In genomic region chr14:123663206-123663605, GRCm38 (mm10) we compare ENCODE assay signal across 26 mouse cellular contexts. TPM values are rescaled to one million over a fixed set of nuclear protein-coding genes. Genes with fewer than 3 reads are reported as not detected.
DNase-seq lines count a peak whose midpoint lies in the region; ATAC-seq and TF ChIP-seq lines count a peak whose summit lies in the region.
"Had no signal": no experiment of that assay in that cellular context is flagged by ENCODE, and none has a peak within 500 bp of the region (broad histone marks: within the 10 kb centered on the region; RNA-seq: fewer than 3 reads in every experiment).

No protein-coding gene starts in this region.

- no peak for ATAC-seq in forebrain, postnatal 0 days
- ATAC-seq in forebrain, embryonic 11.5 days (replicated peaks; ENCODE audit: low FRiP score), result no peak
- ATAC-seq in midbrain, embryonic 15.5 days (replicated peaks), result no peak
- ATAC-seq: activated CD4-positive, CD25-positive, alpha-beta regulatory T cell, adult 4 months; forebrain, embryonic 14.5 days; forebrain, embryonic 16.5 days; Patski had no signal

- no peaks in the 10 kb centered on the region for H3K4me1 ChIP-seq in forebrain, postnatal 0 days (ENCODE audit: insufficient read depth)
- no peaks in the 10 kb centered on the region; the same call in 1 of the 2 replicates for H3K4me1 ChIP-seq in forebrain, embryonic 11.5 days (replicated peaks; ENCODE audit: control insufficient read depth, insufficient read depth, low read length)
- peaks cover 7% of the 10 kb centered on the region for H3K4me1 ChIP-seq in embryonic fibroblast, embryonic 13.5 days (ENCODE audit: control insufficient read depth, insufficient read depth, low read length)
- peaks cover 9% of the 10 kb centered on the region for H3K4me1 ChIP-seq in midbrain, embryonic 15.5 days

- H3K9me3 ChIP-seq in forebrain, postnatal 0 days (ENCODE audit: low read length), result no peaks in the 10 kb centered on the region
- no peaks in the 10 kb centered on the region for H3K9me3 ChIP-seq in forebrain, embryonic 11.5 days (ENCODE audit: control insufficient read depth, low read length)
- no peaks in the 10 kb centered on the region for H3K9me3 ChIP-seq in midbrain, embryonic 15.5 days
- H3K9me3 ChIP-seq: embryonic facial prominence, embryonic 10.5 days; embryonic facial prominence, embryonic 12.5 days; forebrain, embryonic 12.5 days had no signal

- DNase-seq in forebrain, postnatal 0 days, result peak; percentile 7
- no peak for DNase-seq in forebrain, embryonic 11.5 days (ENCODE audit: low spot score)
- peak; percentile 65 for DNase-seq in 3T3-L1 (ENCODE audit: low read depth, low spot score)
- peak; percentile 1 for DNase-seq in brain, adult 2 months (ENCODE audit: low read depth, low spot score)
- no peak for DNase-seq in urinary bladder, postnatal 14 days (ENCODE audit: low spot score)
- DNase-seq in heart, postnatal 25 days (ENCODE audit: low spot score), result no peak
- DNase-seq: adrenal gland, adult 8-10 months; adrenal gland, postnatal 14 days; adrenal gland, postnatal 36 days; cerebellum, adult 11-12 months; cerebellum, adult 2 months; cerebellum, adult 9-10 months; cerebellum, postnatal 10 days; cerebellum, postnatal 25 days had no signal

- intact Hi-C loops in heart, postnatal 25 days (cut with DNase I), result no loop called here

- no peak overlapping the region for H3K4me2 ChIP-seq in forebrain, postnatal 0 days (ENCODE audit: low read depth)
- H3K4me2 ChIP-seq in forebrain, embryonic 11.5 days (ENCODE audit: low read depth, low read length, severe bottlenecking), result no peak overlapping the region
- H3K4me2 ChIP-seq in midbrain, embryonic 15.5 days, result no peak overlapping the region
- H3K4me2 ChIP-seq: embryonic facial prominence, embryonic 12.5 days; forebrain, embryonic 12.5 days had no signal

- no peak overlapping the region for H3K4me3 ChIP-seq in forebrain, postnatal 0 days (ENCODE audit: low read depth, low read length)
- H3K4me3 ChIP-seq in forebrain, embryonic 11.5 days (ENCODE audit: low read depth, low read length), result no peak overlapping the region
- no peak overlapping the region for H3K4me3 ChIP-seq in embryonic fibroblast, embryonic 13.5 days (ENCODE audit: insufficient read depth, low read length)
- no peak overlapping the region for H3K4me3 ChIP-seq in midbrain, embryonic 15.5 days
- H3K4me3 ChIP-seq: embryonic facial prominence, embryonic 10.5 days; embryonic facial prominence, embryonic 12.5 days; erythroblast, embryonic 14.5 days; forebrain, embryonic 12.5 days had no signal

- no peak overlapping the region for H3K27ac ChIP-seq in forebrain, postnatal 0 days (ENCODE audit: low read depth, low read length)
- H3K27ac ChIP-seq in forebrain, embryonic 11.5 days (ENCODE audit: low read depth, low read length), result no peak overlapping the region
- peak overlapping the region; percentile 98 for H3K27ac ChIP-seq in embryonic fibroblast, embryonic 13.5 days (ENCODE audit: insufficient read depth, low read length)
- H3K27ac ChIP-seq in midbrain, embryonic 15.5 days, result no peak overlapping the region
- H3K27ac ChIP-seq: embryonic facial prominence, embryonic 10.5 days; embryonic facial prominence, embryonic 12.5 days; forebrain, embryonic 12.5 days had no signal

- H3K36me3 ChIP-seq in forebrain, postnatal 0 days (ENCODE audit: insufficient read depth), result no peaks in the 10 kb centered on the region
- no peaks in the 10 kb centered on the region for H3K36me3 ChIP-seq in forebrain, embryonic 11.5 days (ENCODE audit: control insufficient read depth, insufficient read depth, low read length)
- no peaks in the 10 kb centered on the region for H3K36me3 ChIP-seq in midbrain, embryonic 15.5 days (replicated peaks)
- H3K36me3 ChIP-seq: embryonic facial prominence, embryonic 10.5 days; embryonic facial prominence, embryonic 12.5 days; forebrain, embryonic 12.5 days had no signal

- H3K9ac ChIP-seq in forebrain, postnatal 0 days, result no peak overlapping the region
- H3K9ac ChIP-seq in forebrain, embryonic 11.5 days (ENCODE audit: low read length), result no peak overlapping the region
- no peak overlapping the region for H3K9ac ChIP-seq in midbrain, embryonic 15.5 days
- H3K9ac ChIP-seq: embryonic facial prominence, embryonic 12.5 days; forebrain, embryonic 12.5 days had no signal

- TF ChIP-seq CTCF in forebrain, postnatal 0 days (IDR thresholded peaks at IDR 0.05; ENCODE audit: low read depth), result no peak
- TF ChIP-seq CTCF in embryonic fibroblast, embryonic 13.5 days (IDR thresholded peaks at IDR 0.05; ENCODE audit: borderline replicate concordance, insufficient read depth, low read length), result no peak

- no peaks in the 10 kb centered on the region for H3K27me3 ChIP-seq in forebrain, postnatal 0 days (ENCODE audit: insufficient read depth, low read length)
- H3K27me3 ChIP-seq in forebrain, embryonic 11.5 days (ENCODE audit: control insufficient read depth, insufficient read depth, low read length), result no peaks in the 10 kb centered on the region
- H3K27me3 ChIP-seq in midbrain, embryonic 15.5 days (replicated peaks), result no peaks in the 10 kb centered on the region
- H3K27me3 ChIP-seq: embryonic facial prominence, embryonic 12.5 days; Patski had no signal

- no peak for TF ChIP-seq POLR2A in embryonic fibroblast, embryonic 13.5 days (IDR thresholded peaks at IDR 0.05; ENCODE audit: low read depth, low read length)

RNA-seq across cellular contexts. Expression of gene Itgbl1, which starts 3.4 kb away (rescaled TPM):
- total RNA-seq in forebrain, postnatal 0 days (2014; rRNA removed), result 3.7 and 4.0 TPM in 2 replicates
- 4.5 and 4.8 TPM in 2 replicates for polyA plus RNA-seq in forebrain, postnatal 0 days (2015; fragmentation: Nextera tagmentation; extraction: Ambion mirVana)
- 0.45 and 1.3 TPM in 2 replicates for polyA plus RNA-seq in forebrain, embryonic 11.5 days (2014; fragmentation: Nextera tagmentation; extraction: Ambion mirVana)
- polyA plus RNA-seq in embryonic fibroblast, embryonic 13.5 days (2011; ENCODE audit: insufficient read length, low read depth, missing spikeins), result 18.7 and 39.7 TPM in 2 replicates
- 3.8 and 4.1 TPM in 2 replicates for polyA plus RNA-seq in midbrain, embryonic 15.5 days (2015; fragmentation: Nextera tagmentation; extraction: Ambion mirVana)
- 1 to 10 TPM; 4.3 to 4.9 TPM for total RNA-seq in heart, postnatal 25 days (2021)
- total RNA-seq: MEL had no signal
- polyA plus RNA-seq: activated CD4-positive, CD25-positive, alpha-beta regulatory T cell, adult 4 months; erythroblast, embryonic 14.5 days had no signal

RNA-seq across cellular contexts. Expression of gene Nalcn, which starts 36.3 kb away (rescaled TPM):
- 32.4 and 44.3 TPM in 2 replicates for total RNA-seq in forebrain, postnatal 0 days (2014; rRNA removed)
- polyA plus RNA-seq in forebrain, postnatal 0 days (2015; fragmentation: Nextera tagmentation; extraction: Ambion mirVana), result 5.1 and 9.7 TPM in 2 replicates
- 3.4 and 4.2 TPM in 2 replicates for polyA plus RNA-seq in forebrain, embryonic 11.5 days (2014; fragmentation: Nextera tagmentation; extraction: Ambion mirVana)
- polyA plus RNA-seq in embryonic fibroblast, embryonic 13.5 days (2011; ENCODE audit: insufficient read length, low read depth, missing spikeins), result 0.25 and 0.74 TPM in 2 replicates
- polyA plus RNA-seq in midbrain, embryonic 15.5 days (2015; fragmentation: Nextera tagmentation; extraction: Ambion mirVana), result 13.6 and 16.3 TPM in 2 replicates
- under 1 TPM; 0.18 to 0.28 TPM for total RNA-seq in heart, postnatal 25 days (2021)
- total RNA-seq: MEL had no signal
- polyA plus RNA-seq: activated CD4-positive, CD25-positive, alpha-beta regulatory T cell, adult 4 months; C2C12; erythroblast, embryonic 14.5 days had no signal

Comparison
In these comparisons a context has a peak if more than half of its experiments do, and no peak if none do; other contexts are left out.
1. DNase-seq: peak in forebrain, postnatal 0 days (single experiment), 3T3-L1 (single experiment) and brain, adult 2 months (single experiment); none in forebrain, embryonic 11.5 days (single experiment), urinary bladder, postnatal 14 days (single experiment) and heart, postnatal 25 days (single experiment).